Mouse (Mus musculus) embryonic fibroblast, embryonic 13.5 days (primary cell): Measurements from ENCODE around the gene Cers5.
A peak's percentile ranks its signal among the peaks of the same experiment; 100 is the strongest.

Experiments used
- CTCF ChIP-seq: IDR thresholded peaks from 2 replicates; pipeline ENCODE4 v1.5.1; 2011; ENCODE audit warnings: mild to moderate bottlenecking, control low read depth, low read length, moderate library complexity, borderline replicate concordance; ENCODE audit not compliant: insufficient read depth
- POLR2A ChIP-seq: IDR thresholded peaks from 2 replicates; pipeline ENCODE4 v1.6.1; 2011; ENCODE audit warnings: low read depth, mild to moderate bottlenecking, control low read depth, low read length, moderate library complexity

DNA sequence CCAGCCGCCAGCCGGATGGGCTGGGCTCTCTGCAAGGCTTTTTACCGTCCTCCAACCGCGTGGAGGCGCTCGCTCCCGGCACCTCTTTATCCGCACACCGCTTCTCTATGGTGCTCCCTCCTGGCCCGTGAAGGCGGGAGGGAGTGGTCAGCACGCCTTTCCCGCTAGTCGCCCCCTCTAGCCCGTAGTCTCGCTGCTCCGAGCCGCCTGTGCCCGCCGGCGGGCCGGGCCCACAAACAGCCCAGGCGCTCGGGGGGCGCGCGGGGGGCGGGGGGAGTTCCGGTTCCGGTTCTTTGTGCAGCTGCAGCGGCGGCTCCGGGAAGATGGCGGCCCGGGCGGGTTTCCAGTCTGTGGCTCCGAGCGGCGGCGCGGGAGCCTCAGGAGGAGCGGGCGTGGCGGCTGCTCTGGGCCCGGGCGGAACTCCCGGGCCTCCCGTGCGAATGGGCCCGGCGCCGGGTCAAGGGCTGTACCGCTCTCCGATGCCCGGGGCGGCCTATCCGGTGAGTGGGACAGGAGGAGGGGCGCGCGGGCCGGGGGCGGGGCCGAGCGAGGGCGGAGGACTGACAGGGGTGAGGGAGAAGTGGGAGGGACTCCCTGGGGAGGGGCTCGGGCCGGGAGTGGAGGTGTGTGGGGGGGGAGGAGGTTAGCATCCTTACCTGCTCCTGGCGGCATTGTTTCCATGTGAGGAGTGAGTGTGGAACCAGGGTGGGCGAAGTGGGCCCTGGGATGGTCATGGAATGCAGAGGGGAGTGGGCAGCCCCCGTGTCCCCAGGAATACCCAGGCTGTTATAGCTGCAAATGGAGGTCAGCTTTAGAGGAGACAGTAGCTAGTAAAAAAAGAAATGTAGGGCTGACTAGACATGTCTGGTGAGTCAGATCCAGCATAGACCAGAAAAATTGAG is 70.4 kb downstream of the Cers5 start, which contains the start of gene Smarcd1:
- peak; percentile 62 for TF ChIP-seq CTCF
- TF ChIP-seq POLR2A = peak; percentile 2; the same call in 1 of the 2 replicates
